8 mouse cellular contexts compared by ENCODE assay signal in the genomic region with DNA sequence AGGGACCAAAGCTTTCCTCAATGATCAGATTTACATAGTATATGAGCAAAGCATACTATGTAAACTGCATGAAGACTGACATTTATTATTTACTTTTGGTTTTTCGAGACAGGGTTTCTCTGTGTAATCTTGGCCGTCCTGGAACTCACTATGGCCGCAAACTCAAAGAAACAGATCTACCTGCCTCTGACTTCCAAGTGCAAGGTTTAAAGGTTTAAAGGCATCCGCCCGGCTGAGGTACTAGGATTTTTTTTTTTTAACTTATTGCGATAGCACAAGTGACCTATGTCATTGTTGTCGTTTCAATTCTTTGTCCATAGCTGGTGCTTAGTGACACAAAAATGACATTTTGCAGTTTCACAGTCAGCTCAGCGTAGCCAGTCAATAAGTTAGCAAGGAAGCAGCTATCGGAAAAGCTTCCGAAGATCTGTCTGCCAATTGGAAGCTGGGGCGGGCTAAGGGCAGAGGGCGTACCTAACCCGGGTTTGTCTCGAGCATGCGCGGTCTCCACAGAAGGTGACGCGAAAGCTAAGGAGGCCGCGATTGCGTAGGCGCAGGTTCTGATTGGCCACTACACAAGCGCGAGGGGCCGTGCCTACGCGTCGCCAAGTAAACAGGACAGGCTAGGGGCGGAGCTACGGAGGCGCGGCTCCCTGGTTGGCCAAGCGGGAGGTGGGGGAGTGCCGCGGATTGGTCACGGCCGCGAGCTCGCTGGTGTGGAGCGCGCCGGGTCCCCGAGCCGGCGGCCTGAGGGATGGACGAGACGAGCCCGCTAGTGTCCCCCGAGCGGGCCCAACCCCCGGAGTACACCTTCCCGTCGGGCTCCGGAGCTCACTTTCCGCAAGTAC. TPM values are rescaled to one million over a fixed set of nuclear protein-coding genes. Genes with fewer than 3 reads are reported as not detected.
DNase-seq lines count a peak whose midpoint lies in the region; ATAC-seq and TF ChIP-seq lines count a peak whose summit lies in the region.

A gene (plus strand): TSS at position 723 of the 848 bp plus-strand sequence.

- H3K4me2 ChIP-seq in CH12.LX (ENCODE audit: insufficient read depth, low read depth, poor library complexity, severe bottlenecking), result peak within 1 kb of the TSS; percentile 87
- H3K4me2 ChIP-seq in forebrain, embryonic 11.5 days (ENCODE audit: low read depth, low read length, severe bottlenecking), result peak within 1 kb of the TSS; percentile 94
- peak within 1 kb of the TSS; percentile 88 for H3K4me2 ChIP-seq in heart, embryonic 16.5 days (ENCODE audit: low read depth, low read length)
- H3K4me2 ChIP-seq in liver, embryonic 15.5 days, result peak within 1 kb of the TSS; percentile 90
- peak within 1 kb of the TSS; percentile 79 for H3K4me2 ChIP-seq in neural tube, embryonic 12.5 days (replicated peaks)

- H3K4me3 ChIP-seq in CH12.LX (replicated peaks in 1 of 3; ENCODE audit: low read depth in 2 of 3, low read length in 2 of 3, poor library complexity in 1 of 3), result peak within 1 kb of the TSS; percentile 73 to 96 (median 84)
- H3K4me3 ChIP-seq in forebrain, embryonic 11.5 days (ENCODE audit: low read depth, low read length), result peak within 1 kb of the TSS; percentile 91
- peak within 1 kb of the TSS; percentile 96 for H3K4me3 ChIP-seq in heart, embryonic 16.5 days (ENCODE audit: low read length)
- peak within 1 kb of the TSS; percentile 90 for H3K4me3 ChIP-seq in liver, embryonic 15.5 days (replicated peaks)
- H3K4me3 ChIP-seq in neural tube, embryonic 12.5 days, result peak within 1 kb of the TSS; percentile 96

- H3K9me3 ChIP-seq in CH12.LX (replicated peaks; ENCODE audit: low read length), result no peaks in the 10 kb centered on the region
- H3K9me3 ChIP-seq in forebrain, embryonic 11.5 days (ENCODE audit: control insufficient read depth, low read length), result no peaks in the 10 kb centered on the region
- H3K9me3 ChIP-seq in heart, embryonic 16.5 days (replicated peaks; ENCODE audit: control insufficient read depth, low read length), result no peaks in the 10 kb centered on the region
- H3K9me3 ChIP-seq in liver, embryonic 15.5 days (replicated peaks), result no peaks in the 10 kb centered on the region
- no peaks in the 10 kb centered on the region for H3K9me3 ChIP-seq in neural tube, embryonic 12.5 days

- peak; percentile 97 for ATAC-seq in forebrain, embryonic 11.5 days (replicated peaks; ENCODE audit: low FRiP score)
- ATAC-seq in heart, embryonic 16.5 days (replicated peaks; ENCODE audit: extremely low read depth, insufficient read depth, low FRiP score), result peak; percentile 98
- peak; percentile 98 for ATAC-seq in liver, embryonic 15.5 days (ENCODE audit: insufficient read depth)
- ATAC-seq in neural tube, embryonic 12.5 days (ENCODE audit: low FRiP score, low read depth), result peak; percentile 98

- H3K27ac ChIP-seq in CH12.LX (ENCODE audit: insufficient read depth, low read depth), result peak within 1 kb of the TSS; percentile 93
- peak within 1 kb of the TSS; percentile 57 for H3K27ac ChIP-seq in forebrain, embryonic 11.5 days (ENCODE audit: low read depth, low read length)
- peak within 1 kb of the TSS; percentile 93 for H3K27ac ChIP-seq in heart, embryonic 16.5 days (ENCODE audit: low read length)
- H3K27ac ChIP-seq in liver, embryonic 15.5 days (replicated peaks), result peak within 1 kb of the TSS; percentile 92
- H3K27ac ChIP-seq in neural tube, embryonic 12.5 days, result peak within 1 kb of the TSS; percentile 91

- in situ Hi-C loops in CH12.LX (cut with MboI; ENCODE audit: low pct_ligation_motif_present, low pct_unique_long_range_greater_than_20kb, low sequenced_read_pairs), result no loop called here

- no peak for TF ChIP-seq CTCF in CH12.LX (conservative IDR thresholded peaks at IDR 0.05 in 1 of 2, IDR thresholded peaks at IDR 0.05 in 1 of 2; ENCODE audit: low read depth in 2 of 2, low read length in 2 of 2)

- WGBS in forebrain, embryonic 11.5 days, result under 1% methylated on average over 55 of the region's 55 CpGs
- WGBS in heart, embryonic 16.5 days, result under 1% methylated on average over 52 of the region's 55 CpGs
- under 1% methylated on average over 55 of the region's 55 CpGs for WGBS in liver, embryonic 15.5 days (ENCODE audit: insufficient replicate concordance)
- WGBS in neural tube, embryonic 12.5 days, result 2% methylated on average over 55 of the region's 55 CpGs

- peak; percentile 100 for DNase-seq in CH12.LX (ENCODE audit: extremely low read depth)
- DNase-seq in c-Kit-positive CD71-positive TER-119-negative erythroid progenitor cells, embryonic 14.5 days (ENCODE audit: low read depth), result peak; percentile 99
- peak; percentile 99 for DNase-seq in forebrain, embryonic 11.5 days (ENCODE audit: low spot score)
- peak; percentile 99 to 100 for DNase-seq in kidney, postnatal 36 days
- DNase-seq in telencephalon, adult 2 months (ENCODE audit: low read depth, low spot score), result peak; percentile 100

- peaks cover 9% of the 10 kb centered on the region for H3K79me2 ChIP-seq in CH12.LX (replicated peaks; ENCODE audit: control insufficient read depth, extremely low read depth, insufficient read depth, poor library complexity, severe bottlenecking)

- no peak for TF ChIP-seq RAD21 in CH12.LX (IDR thresholded peaks at IDR 0.05; ENCODE audit: low read depth, low read length)

- no peak for TF ChIP-seq EP300 in CH12.LX (IDR thresholded peaks at IDR 0.05; ENCODE audit: low read length)

- dilution Hi-C loops in CH12.LX (cut with MboI; ENCODE audit: extremely low pct_ligation_motif_present, extremely low pct_unique_long_range_greater_than_20kb, low sequenced_read_pairs), result no loop called here

- peaks cover 7 to 24% of the 10 kb centered on the region in 2 experiments for H3K36me3 ChIP-seq in CH12.LX (replicated peaks in 1 of 2; ENCODE audit: control insufficient read depth in 1 of 2, insufficient read depth in 1 of 2, low read length in 1 of 2)
- no peaks in the 10 kb centered on the region; the same call in 1 of the 2 replicates for H3K36me3 ChIP-seq in forebrain, embryonic 11.5 days (ENCODE audit: control insufficient read depth, insufficient read depth, low read length)
- no peaks in the 10 kb centered on the region for H3K36me3 ChIP-seq in heart, embryonic 16.5 days (ENCODE audit: control insufficient read depth, insufficient read depth)
- peaks cover 5% of the 10 kb centered on the region; the same call in 1 of the 2 replicates for H3K36me3 ChIP-seq in liver, embryonic 15.5 days (replicated peaks)
- H3K36me3 ChIP-seq in neural tube, embryonic 12.5 days, result peaks cover 5% of the 10 kb centered on the region; the same call in 1 of the 2 replicates

- TF ChIP-seq POLR2A in CH12.LX (IDR thresholded peaks at IDR 0.05; ENCODE audit: low read depth, low read length), result peak; percentile 78

- H3K4me1 ChIP-seq in CH12.LX (ENCODE audit: control insufficient read depth in 1 of 2, insufficient read depth in 2 of 2), result peaks cover 2 to 26% of the 10 kb centered on the region in 2 experiments; a peak in 2 of 4 replicates
- H3K4me1 ChIP-seq in forebrain, embryonic 11.5 days (replicated peaks; ENCODE audit: control insufficient read depth, insufficient read depth, low read length), result peaks cover 11% of the 10 kb centered on the region; the same call in 1 of the 2 replicates
- peaks cover 24% of the 10 kb centered on the region for H3K4me1 ChIP-seq in heart, embryonic 16.5 days (ENCODE audit: control insufficient read depth, insufficient read depth, low read length)
- peaks cover 37% of the 10 kb centered on the region for H3K4me1 ChIP-seq in liver, embryonic 15.5 days (replicated peaks)
- peaks cover 31% of the 10 kb centered on the region for H3K4me1 ChIP-seq in neural tube, embryonic 12.5 days

- no peaks in the 10 kb centered on the region for H3K27me3 ChIP-seq in CH12.LX (replicated peaks)
- H3K27me3 ChIP-seq in forebrain, embryonic 11.5 days (ENCODE audit: control insufficient read depth, insufficient read depth, low read length), result no peaks in the 10 kb centered on the region
- no peaks in the 10 kb centered on the region for H3K27me3 ChIP-seq in heart, embryonic 16.5 days (ENCODE audit: control insufficient read depth, insufficient read depth, low read length)
- H3K27me3 ChIP-seq in liver, embryonic 15.5 days, result peaks cover 7% of the 10 kb centered on the region
- no peaks in the 10 kb centered on the region for H3K27me3 ChIP-seq in neural tube, embryonic 12.5 days (replicated peaks)

- peak within 1 kb of the TSS; percentile 73 for H3K9ac ChIP-seq in CH12.LX (ENCODE audit: insufficient read depth, low read depth)
- peak within 1 kb of the TSS; percentile 86 for H3K9ac ChIP-seq in forebrain, embryonic 11.5 days (ENCODE audit: low read length)
- H3K9ac ChIP-seq in heart, embryonic 16.5 days (ENCODE audit: low read length), result peak within 1 kb of the TSS; percentile 90
- peak within 1 kb of the TSS; percentile 84 for H3K9ac ChIP-seq in liver, embryonic 15.5 days
- peak within 1 kb of the TSS; percentile 95 for H3K9ac ChIP-seq in neural tube, embryonic 12.5 days

TF ChIP-seq in CH12.LX, 34 proteins besides CTCF, POLR2A, EP300 and RAD21 (continues in another document):
- peak; percentile 39; the same call in 1 of the 2 replicates for TF ChIP-seq TCF12 (IDR thresholded peaks at IDR 0.05; ENCODE audit: low read depth, low read length)
- TF ChIP-seq UBTF (IDR thresholded peaks at IDR 0.05; ENCODE audit: low read depth, low read length), result no peak
- peak; percentile 78 for TF ChIP-seq CHD1 (IDR thresholded peaks at IDR 0.05; ENCODE audit: low read depth, low read length)
- 0 out of 2 replicates have a peak, but pooled peaks have one; percentile 19 for TF ChIP-seq ETS1 (conservative IDR thresholded peaks at IDR 0.05; ENCODE audit: low read depth, low read length)
- TF ChIP-seq GABPA (IDR thresholded peaks at IDR 0.05; ENCODE audit: insufficient replicate concordance, low read depth, low read length), result no peak
- no peak; the same call in 1 of the 2 replicates for TF ChIP-seq CHD2 (IDR thresholded peaks at IDR 0.05; ENCODE audit: low read length)
- peak; percentile 96 for TF ChIP-seq NRF1 (IDR thresholded peaks at IDR 0.05; ENCODE audit: low read depth, low read length)
- peak; percentile 72 for TF ChIP-seq ELF1 (IDR thresholded peaks at IDR 0.05; ENCODE audit: low read depth, low read length)
- TF ChIP-seq USF1 (IDR thresholded peaks at IDR 0.05; ENCODE audit: low read depth, low read length), result no peak
- no peak for TF ChIP-seq PAX5 (IDR thresholded peaks at IDR 0.05; ENCODE audit: low read length)
- no peak for TF ChIP-seq USF2 (conservative IDR thresholded peaks at IDR 0.05; ENCODE audit: low read depth, low read length)
- TF ChIP-seq ZMIZ1 (IDR thresholded peaks at IDR 0.05; ENCODE audit: low read depth, low read length), result peak; percentile 76; the same call in 1 of the 2 replicates

RNA-seq across cellular contexts. Expression of the gene that starts here (rescaled TPM):
- total RNA-seq in CH12.LX (2012; rRNA removed), result 10.0 and 10.9 TPM in 2 replicates
- 5.8 and 7.0 TPM in 2 replicates for total RNA-seq in CH12.LX (2014; rRNA removed)
- polyA plus RNA-seq in CH12.LX (2012; ENCODE audit: insufficient read length, low read depth), result 21.4 and 23.9 TPM in 2 replicates
- polyA plus RNA-seq in forebrain, embryonic 11.5 days (2014; fragmentation: Nextera tagmentation; extraction: Ambion mirVana), result 29.0 and 30.7 TPM in 2 replicates
- polyA plus RNA-seq in heart, embryonic 16.5 days (2015; fragmentation: Nextera tagmentation; extraction: Ambion mirVana), result 8.5 and 14.3 TPM in 2 replicates
- 10.5 and 11.1 TPM in 2 replicates for polyA plus RNA-seq in liver, embryonic 15.5 days (2015; fragmentation: Nextera tagmentation; extraction: Ambion mirVana)
- polyA plus RNA-seq in neural tube, embryonic 12.5 days (2016; fragmentation: Nextera tagmentation; extraction: Ambion mirVana), result 38.3 and 40.1 TPM in 2 replicates

Comparison
In these comparisons a context has a peak if more than half of its experiments do, and no peak if none do; other contexts are left out.
1. Peak in every context shown above with its lines: DNase-seq, ATAC-seq, H3K4me3 ChIP-seq and H3K27ac ChIP-seq.